Mouse (Mus musculus) embryonic facial prominence, embryonic 10.5 days (tissue): ENCODE data around the gene Flg. TPM values are rescaled to one million over a fixed set of nuclear protein-coding genes. Genes with fewer than 3 reads are reported as not detected.

Experiments
- DNase-seq: peaks from one replicate; pipeline ENCODE4 v3.0.0-alpha.2; 2017; ENCODE audit warnings: low spot score
- H3K27ac ChIP-seq: fragments of 300-500 bp; sonication (generic); replicated peaks from 2 replicates; pipeline ENCODE4 v1.5.1; 2016; ENCODE audit warnings: mild to moderate bottlenecking
- H3K27me3 ChIP-seq: fragments of 300-500 bp; sonication (generic); replicated peaks from 2 replicates; pipeline ENCODE4 v1.6.1; 2016; ENCODE audit warnings: low read depth, mild to moderate bottlenecking; ENCODE audit not compliant: poor library complexity, severe bottlenecking
- H3K36me3 ChIP-seq: fragments of 300-500 bp; sonication (generic); replicated peaks from 2 replicates; pipeline ENCODE4 v1.6.1; 2016; ENCODE audit warnings: mild to moderate bottlenecking, moderate library complexity
- H3K4me1 ChIP-seq: fragments of 300-500 bp; sonication (generic); 2 replicates; pipeline ENCODE4 v1.6.1; 2016
- H3K4me3 ChIP-seq: fragments of 300-500 bp; sonication (generic); 2 replicates; pipeline ENCODE4 v1.5.1; 2016; ENCODE audit warnings: mild to moderate bottlenecking, moderate library complexity
- H3K9me3 ChIP-seq: fragments of 300-500 bp; sonication (generic); 2 replicates; pipeline ENCODE4 v1.6.1; 2016; ENCODE audit warnings: mild to moderate bottlenecking
- WGBS: fragments of 180-500 bp; shearing (Covaris S2); methylation state at CpG from one replicate; pipeline ENCODE4 v1.1.7; 2016; 5-methylcytosine and 5-hydroxymethylcytosine counted together
- polyA plus RNA-seq: library from polyadenylated mRNA; unstranded; fragments of >200 nt; fragmentation: Nextera tagmentation; extraction: Ambion mirVana; gene quantifications from 2 replicates; pipeline ENCODE4 v1.2.1, GENCODE M21; 2016

Flg gene
- not detected in 2 replicates for polyA plus RNA-seq

- Histone ChIP-seq H3K36me3 (no peaks in the 10 kb centered on the region), H3K4me1 (no peaks in the 10 kb centered on the region), H3K27me3 (no peaks in the 10 kb centered on the region), H3K27ac (no peak within 1 kb of the TSS), H3K4me3 (no peak within 1 kb of the TSS), H3K9me3 (no peaks in the 10 kb centered on the region)
- WGBS = 93% methylated on average over 2 of the region's 2 CpGs
- DNase-seq = no peak
Observed at GRCm38 (mm10) chr3:93273223-93273622, at the start of gene Flg. TSS of gene Flg (plus strand) at chr3:93273523.

- H3K4me3 ChIP-seq = no peak overlapping the region
- H3K27me3 ChIP-seq = no peaks in the 10 kb centered on the region
- no peaks in the 10 kb centered on the region for H3K9me3 ChIP-seq
- H3K27ac ChIP-seq = no peak overlapping the region
- no peaks in the 10 kb centered on the region for H3K36me3 ChIP-seq
- H3K4me1 ChIP-seq = no peaks in the 10 kb centered on the region
- WGBS = 84% methylated on average over 2 of the region's 2 CpGs
- DNase-seq = no peak
Observed at GRCm38 (mm10) chr3:93297542-93297941, 24.2 kb downstream of the Flg start.

- Histone ChIP-seq H3K27ac (no peak overlapping the region), H3K4me1 (no peaks in the 10 kb centered on the region), H3K4me3 (no peak overlapping the region), H3K36me3 (no peaks in the 10 kb centered on the region), H3K9me3 (no peaks in the 10 kb centered on the region), H3K27me3 (no peaks in the 10 kb centered on the region)
- DNase-seq = no peak
- WGBS = 88% methylated on average over 6 of the region's 6 CpGs
Observed at GRCm38 (mm10) chr3:93299832-93300231, 26.5 kb downstream of the Flg start.

GRCm38 (mm10) chr3:93301896-93302295 lies 28.6 kb downstream of the Flg start:
- H3K9me3 ChIP-seq = no peaks in the 10 kb centered on the region
- H3K4me1 ChIP-seq = no peaks in the 10 kb centered on the region
- no peaks in the 10 kb centered on the region for H3K36me3 ChIP-seq
- DNase-seq = no peak
- H3K4me3 ChIP-seq = no peak overlapping the region
- no peak overlapping the region for H3K27ac ChIP-seq
- 74% methylated on average over 3 of the region's 3 CpGs for WGBS
- no peaks in the 10 kb centered on the region for H3K27me3 ChIP-seq

- 72% methylated on average over 2 of the region's 2 CpGs for WGBS
- H3K9me3 ChIP-seq = no peaks in the 10 kb centered on the region
- H3K4me1 ChIP-seq = no peaks in the 10 kb centered on the region
- no peak overlapping the region for H3K4me3 ChIP-seq
- H3K27me3 ChIP-seq = no peaks in the 10 kb centered on the region
- DNase-seq = no peak
- no peak overlapping the region for H3K27ac ChIP-seq
- H3K36me3 ChIP-seq = no peaks in the 10 kb centered on the region
Observed at GRCm38 (mm10) chr3:93306142-93306541, 32.8 kb downstream of the Flg start.

- no peaks in the 10 kb centered on the region for H3K27me3 ChIP-seq
- no peaks in the 10 kb centered on the region for H3K4me1 ChIP-seq
- no peak overlapping the region for H3K27ac ChIP-seq
- H3K4me3 ChIP-seq = no peak overlapping the region
- H3K9me3 ChIP-seq = no peaks in the 10 kb centered on the region
- H3K36me3 ChIP-seq = no peaks in the 10 kb centered on the region
- WGBS = 70% methylated on average over 3 of the region's 3 CpGs
- no peak for DNase-seq
Observed at GRCm38 (mm10) chr3:93311371-93311770, 38.0 kb downstream of the Flg start.

GRCm38 (mm10) chr3:93314388-93314787 lies 41.1 kb downstream of the Flg start:
- H3K36me3 ChIP-seq = no peaks in the 10 kb centered on the region
- H3K27me3 ChIP-seq = no peaks in the 10 kb centered on the region
- H3K4me1 ChIP-seq = no peaks in the 10 kb centered on the region
- no peaks in the 10 kb centered on the region for H3K9me3 ChIP-seq
- no peak overlapping the region for H3K4me3 ChIP-seq
- no peak for DNase-seq
- no peak overlapping the region for H3K27ac ChIP-seq
- WGBS = 98% methylated on average over 1 of the region's 1 CpGs

- Histone ChIP-seq H3K4me1 (no peaks in the 10 kb centered on the region), H3K27me3 (no peaks in the 10 kb centered on the region), H3K27ac (no peak within 1 kb of the TSS), H3K9me3 (no peaks in the 10 kb centered on the region), H3K4me3 (no peak within 1 kb of the TSS), H3K36me3 (no peaks in the 10 kb centered on the region)
- no peak for DNase-seq
- WGBS = 72% methylated on average over 2 of the region's 2 CpGs
Observed at GRCm38 (mm10) chr3:93319449-93319848, 46.1 kb downstream of the Flg start, which contains the start of gene Hrnr. TSS of gene Hrnr (plus strand) at chr3:93319749.

- no peaks in the 10 kb centered on the region for H3K27me3 ChIP-seq
- no peak overlapping the region for H3K27ac ChIP-seq
- no peaks in the 10 kb centered on the region for H3K36me3 ChIP-seq
- no peaks in the 10 kb centered on the region for H3K9me3 ChIP-seq
- no peak for DNase-seq
- H3K4me3 ChIP-seq = no peak overlapping the region
- no peaks in the 10 kb centered on the region for H3K4me1 ChIP-seq
Observed at GRCm38 (mm10) chr3:93337749-93338148, 64.4 kb downstream of the Flg start.

- Histone ChIP-seq H3K36me3 (no peaks in the 10 kb centered on the region), H3K4me3 (no peak overlapping the region), H3K27ac (no peak overlapping the region), H3K27me3 (no peaks in the 10 kb centered on the region), H3K9me3 (no peaks in the 10 kb centered on the region), H3K4me1 (no peaks in the 10 kb centered on the region)
- DNase-seq = no peak
- 91% methylated on average over 4 of the region's 4 CpGs for WGBS
Observed at GRCm38 (mm10) chr3:93340021-93340420, 66.7 kb downstream of the Flg start.

Other genes starting within 250 kb of the Flg start
- gene Gm4858, start 204.7 kb upstream of the Flg start, polyA plus RNA-seq = not detected in 2 replicates
- gene Crnn, start 128.7 kb upstream of the Flg start, polyA plus RNA-seq = not detected in 2 replicates
- not detected in 2 replicates for gene Flg2, start 76.2 kb upstream of the Flg start, polyA plus RNA-seq
- gene Hrnr, start 46.2 kb downstream of the Flg start, polyA plus RNA-seq = not detected in 2 replicates
- gene Rptn, start 120.2 kb downstream of the Flg start, polyA plus RNA-seq = not detected in 2 replicates
- 0.29 and 0.32 TPM in 2 replicates for gene Tchh, start 168.8 kb downstream of the Flg start, polyA plus RNA-seq
- not detected in 2 replicates for gene Tchhl1, start 195.2 kb downstream of the Flg start, polyA plus RNA-seq
- 351 and 395 TPM in 2 replicates for gene S100a11, start 247.0 kb downstream of the Flg start, polyA plus RNA-seq